Mouse (Mus musculus) right cerebral cortex, adult 2 months (tissue): ENCODE measurements around the gene Magt1.
"Not testable (repeated sequence)": the region's sequence is repeated elsewhere in the genome, so short reads cannot be mapped to it uniquely, and the experiment has no call there.

Experiments
- DNase-seq, 2 experiments: peaks; one replicate each; pipeline ENCODE4 v3.0.0; 2021 to 2022; ENCODE audit warnings: low spot score in 2 of 2

The Magt1 gene

GRCm38 (mm10) chrX:106011465-106012159 is at the start of gene Magt1:
Magt1 (minus strand) TSS chrX:106011906.
- DNase-seq = peak; percentile 72 to 76

- no peak for DNase-seq
These were observed 36.5 kb upstream of the Magt1 start for GRCm38 (mm10) chrX:106048191-106048590.

GRCm38 (mm10) chrX:106045928-106046327 is 34.2 kb upstream of the Magt1 start:
- DNase-seq = no peak

GRCm38 (mm10) chrX:106045455-106045854 is 33.7 kb upstream of the Magt1 start:
- no peak for DNase-seq

GRCm38 (mm10) chrX:106043863-106044617 is 32.3 kb upstream of the Magt1 start:
- DNase-seq = no peak

- no peak for DNase-seq
These were observed 25.6 kb upstream of the Magt1 start for GRCm38 (mm10) chrX:106037185-106037752.

GRCm38 (mm10) chrX:106035727-106036126 is 24.0 kb upstream of the Magt1 start:
- DNase-seq = no peak

- DNase-seq = no peak
These were observed 19.4 kb upstream of the Magt1 start for GRCm38 (mm10) chrX:106031124-106031523.

- no peak for DNase-seq
These were observed 18.5 kb upstream of the Magt1 start for GRCm38 (mm10) chrX:106030176-106030575.

GRCm38 (mm10) chrX:106027343-106027674 is 15.6 kb upstream of the Magt1 start:
- DNase-seq = no peak

- peak; percentile 85 to 88 for DNase-seq
These were observed 15.0 kb upstream of the Magt1 start, which contains the start of gene Atp7a for GRCm38 (mm10) chrX:106026418-106027342. Atp7a (plus strand) TSS chrX:106027276.

- DNase-seq = no peak
These were observed 5.8 kb upstream of the Magt1 start for GRCm38 (mm10) chrX:106017516-106017915.

GRCm38 (mm10) chrX:106017102-106017501 is 5.4 kb upstream of the Magt1 start:
- DNase-seq = no peak

- peak; percentile 75 to 79 for DNase-seq
These were observed 4.0 kb upstream of the Magt1 start, which contains the start of gene Cox7b for GRCm38 (mm10) chrX:106015571-106016322. Cox7b (plus strand) TSS chrX:106015700.

GRCm38 (mm10) chrX:106014741-106015377 is 3.2 kb upstream of the Magt1 start:
- not testable (repeated sequence) for DNase-seq

- DNase-seq = peak; percentile 30 to 53
These were observed 1.5 kb upstream of the Magt1 start for GRCm38 (mm10) chrX:106013217-106013616.

- DNase-seq = no peak
These were observed 853 bp upstream of the Magt1 start for GRCm38 (mm10) chrX:106012559-106012958.

- no peak for DNase-seq
These were observed 944 bp downstream of the Magt1 start for GRCm38 (mm10) chrX:106010762-106011161.

GRCm38 (mm10) chrX:106001605-106002004 is 10.1 kb downstream of the Magt1 start:
- no peak for DNase-seq

- not testable (repeated sequence) for DNase-seq
These were observed 54.6 kb downstream of the Magt1 start for GRCm38 (mm10) chrX:105957091-105957490.
